Mouse (Mus musculus) urinary bladder, adult 2 months (tissue): ENCODE results near the gene Vwf. TPM values are rescaled to one million over a fixed set of nuclear protein-coding genes. Genes with fewer than 3 reads are reported as not detected.

Source experiments
- DNase-seq: peaks from one replicate; pipeline ENCODE4 v3.0.0; 2022; ENCODE audit warnings: low spot score
- polyA plus RNA-seq: library from polyadenylated mRNA; depleted of rRNA; stranded (reverse); fragments of >200 nt; gene quantifications from 2 replicates; pipeline ENCODE4 v1.2.3, GENCODE M21; 2012; rRNA removed

Vwf gene
- polyA plus RNA-seq, result 37.8 and 57.5 TPM in 2 replicates

DNA sequence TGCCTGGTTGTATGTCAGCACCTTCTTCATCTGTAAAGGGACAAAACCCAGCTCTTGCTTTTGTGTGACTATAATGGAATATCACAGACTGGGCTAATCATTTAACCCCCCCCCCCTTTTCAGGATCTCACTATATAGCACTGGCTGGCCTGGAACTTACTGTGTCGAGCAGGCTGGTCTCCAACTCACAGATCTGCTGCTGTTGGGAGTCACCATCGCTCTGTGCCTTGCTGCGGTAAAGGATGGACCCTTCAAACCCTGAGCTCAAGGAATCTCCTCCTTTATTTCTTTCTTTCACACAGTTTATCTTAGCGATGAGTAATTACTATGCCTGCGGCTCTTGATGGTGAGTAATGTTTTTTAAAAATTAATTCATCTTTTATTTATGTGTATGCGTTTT, at the start of gene Vwf:
Gene Vwf (plus strand): TSS at position 301 of the 400 bp plus-strand sequence.
- no peak for DNase-seq

DNA sequence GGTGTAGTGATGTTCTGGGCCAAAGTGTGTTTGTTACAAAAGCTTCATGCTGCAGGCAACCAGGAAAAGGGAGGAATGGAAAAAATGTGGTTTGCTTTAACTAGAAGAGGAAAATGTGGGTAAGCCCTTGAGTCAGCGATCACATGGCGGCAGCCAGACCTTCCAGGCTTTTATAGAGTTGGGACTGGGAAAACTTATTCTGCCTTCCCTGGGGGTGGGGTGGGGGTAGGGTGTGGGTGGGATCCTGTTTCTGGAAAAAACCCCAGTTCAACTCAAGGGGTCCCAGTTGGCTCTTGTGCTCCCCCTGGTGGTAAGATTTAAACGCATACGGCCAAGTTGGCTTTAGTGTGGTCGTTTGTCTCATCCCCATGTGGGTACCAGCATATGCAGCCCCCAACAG, 48.5 kb upstream of the Vwf start:
- no peak for DNase-seq

DNA sequence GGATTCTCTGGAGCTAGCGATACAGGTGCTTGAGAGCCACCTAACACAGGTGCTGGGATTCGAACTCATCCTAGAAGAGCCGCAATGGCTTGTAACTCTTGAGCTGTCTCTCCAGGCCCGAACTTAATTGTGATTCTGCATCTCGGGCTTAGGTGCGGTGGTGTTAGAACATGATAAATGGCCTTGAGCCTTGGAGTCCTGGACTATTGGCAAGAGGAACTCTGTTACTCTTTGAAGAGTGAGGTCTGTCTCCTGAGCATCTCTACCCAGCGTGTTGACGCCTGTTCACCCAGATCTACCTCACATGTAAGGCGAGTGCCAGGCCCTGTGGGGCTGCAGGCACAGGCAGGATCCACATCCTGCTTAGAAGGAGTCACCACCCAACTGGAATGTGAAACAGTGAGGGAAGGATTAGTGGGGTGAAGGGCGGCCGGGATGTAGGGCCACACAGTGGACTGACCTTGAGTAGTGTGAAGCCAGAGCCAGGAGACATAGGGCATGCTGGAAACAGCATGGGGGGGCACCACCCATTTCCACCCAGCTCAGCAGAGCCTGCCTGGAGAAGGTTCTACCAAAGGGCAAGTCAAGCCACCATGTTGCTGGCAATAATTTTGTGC, 43.3 kb upstream of the Vwf start:
- no peak for DNase-seq

DNA sequence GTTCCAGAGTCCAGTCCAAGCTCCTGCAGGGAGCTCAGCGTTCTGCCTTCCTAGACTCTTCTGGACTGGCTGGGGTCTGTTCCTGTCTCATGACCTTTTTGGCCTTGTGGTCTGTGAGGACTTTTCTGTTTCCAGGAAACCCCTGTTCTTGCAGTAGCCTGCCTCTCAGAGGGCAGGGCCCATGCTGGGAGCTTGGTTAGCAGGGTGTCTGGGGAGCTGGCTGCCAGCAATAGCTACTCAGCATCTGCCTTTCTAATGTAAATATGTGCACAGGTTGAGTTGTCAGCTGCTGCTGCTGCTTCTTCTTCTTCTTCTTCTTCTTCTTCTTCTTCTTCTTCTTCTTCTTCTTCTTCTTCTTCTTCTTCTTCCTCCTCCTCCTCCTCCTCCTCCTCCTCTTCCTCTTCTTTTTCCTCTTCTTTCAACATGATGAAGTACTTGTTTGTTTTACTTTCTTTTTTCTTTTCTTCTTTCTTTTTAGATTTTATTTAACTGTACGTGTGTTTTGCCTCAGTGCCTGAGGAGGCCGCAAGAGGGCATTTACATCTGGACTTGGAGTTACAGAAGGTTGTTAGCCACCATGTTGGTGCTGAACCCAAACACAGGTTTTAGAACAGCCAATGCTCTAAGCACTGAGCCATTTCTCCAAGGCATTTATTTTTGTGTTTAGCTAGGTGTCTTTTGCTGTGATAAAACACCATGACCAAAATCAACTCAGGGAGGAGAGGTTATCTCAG, 41.8 kb upstream of the Vwf start:
- no peak for DNase-seq

DNA sequence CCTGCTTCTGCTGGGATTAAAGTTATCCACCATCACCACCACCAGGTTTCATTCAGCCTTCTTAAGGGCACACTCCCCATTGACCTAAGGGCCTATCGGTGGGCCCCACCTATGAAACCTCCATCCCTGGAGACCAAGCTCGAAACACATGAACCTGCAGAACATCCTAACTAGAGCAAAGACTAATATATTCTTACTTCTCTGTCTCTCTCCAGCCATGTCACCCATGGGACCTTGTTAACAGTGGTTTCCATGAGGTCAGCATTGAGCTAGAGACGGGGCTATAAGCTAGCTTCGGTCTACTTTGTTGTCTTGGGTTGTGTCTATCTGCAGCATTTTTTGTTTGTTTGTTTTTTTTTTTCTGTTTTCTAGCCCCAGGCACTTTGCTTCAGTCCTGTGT, 40.1 kb upstream of the Vwf start:
- DNase-seq, result no peak

DNA sequence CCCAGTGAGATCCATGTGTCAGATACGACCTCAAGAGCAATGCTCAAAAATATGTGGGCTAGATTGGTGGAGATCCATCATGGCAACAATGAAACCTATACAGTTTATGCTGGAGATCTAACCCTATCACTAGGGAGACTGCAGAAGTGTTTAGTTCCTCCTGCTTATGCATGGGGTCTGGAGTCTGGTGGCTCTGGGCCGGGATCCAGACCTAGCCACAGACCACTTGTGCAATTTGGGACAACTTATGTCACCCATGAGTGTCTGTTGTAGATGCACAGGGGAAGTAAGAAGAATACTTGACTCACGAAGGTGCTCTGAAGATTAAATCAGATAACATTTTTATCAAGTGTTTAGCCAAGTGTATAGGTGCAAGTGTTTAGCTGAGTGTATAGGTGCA, 36.8 kb upstream of the Vwf start:
- DNase-seq, result no peak

DNA sequence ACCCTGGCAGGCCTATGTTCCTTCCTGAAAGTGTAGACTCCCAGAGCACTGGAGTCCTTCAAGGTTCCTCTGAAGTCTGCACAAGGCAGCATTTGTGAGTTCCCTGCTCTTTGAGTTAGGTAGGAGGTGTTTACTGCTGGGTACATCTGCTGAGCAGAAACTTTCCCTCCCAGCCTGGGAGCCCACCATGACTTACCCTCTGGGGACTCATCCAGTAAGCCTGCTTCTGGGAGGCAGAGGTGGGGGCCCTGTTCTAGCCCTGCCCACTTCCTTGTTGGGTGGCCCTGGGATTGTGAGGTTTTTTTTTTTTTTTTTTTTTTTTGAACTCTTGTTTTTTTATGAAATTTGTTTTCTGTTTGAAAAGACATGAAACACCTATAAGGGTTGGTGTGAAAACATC, 35.9 kb upstream of the Vwf start:
- DNase-seq, result no peak

DNA sequence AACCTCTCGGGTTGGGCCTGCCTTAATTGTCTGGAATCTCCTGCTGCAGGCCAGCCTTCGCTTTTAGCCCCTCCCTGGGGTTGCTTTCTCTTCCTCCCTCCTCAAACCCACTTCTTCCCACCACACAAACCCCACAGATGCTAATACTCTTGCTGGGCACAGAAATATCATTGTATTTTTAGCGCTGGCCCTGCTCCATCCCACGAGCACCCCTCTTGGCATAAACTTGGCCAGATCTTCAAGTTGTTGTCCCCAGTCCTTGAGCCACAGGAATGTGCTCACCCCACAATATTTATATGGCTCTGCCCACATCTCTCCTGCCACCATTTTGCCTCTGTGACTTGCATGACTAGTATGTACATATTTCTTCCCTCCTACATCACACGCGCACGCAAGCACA, 35.4 kb upstream of the Vwf start:
- DNase-seq, result no peak

DNA sequence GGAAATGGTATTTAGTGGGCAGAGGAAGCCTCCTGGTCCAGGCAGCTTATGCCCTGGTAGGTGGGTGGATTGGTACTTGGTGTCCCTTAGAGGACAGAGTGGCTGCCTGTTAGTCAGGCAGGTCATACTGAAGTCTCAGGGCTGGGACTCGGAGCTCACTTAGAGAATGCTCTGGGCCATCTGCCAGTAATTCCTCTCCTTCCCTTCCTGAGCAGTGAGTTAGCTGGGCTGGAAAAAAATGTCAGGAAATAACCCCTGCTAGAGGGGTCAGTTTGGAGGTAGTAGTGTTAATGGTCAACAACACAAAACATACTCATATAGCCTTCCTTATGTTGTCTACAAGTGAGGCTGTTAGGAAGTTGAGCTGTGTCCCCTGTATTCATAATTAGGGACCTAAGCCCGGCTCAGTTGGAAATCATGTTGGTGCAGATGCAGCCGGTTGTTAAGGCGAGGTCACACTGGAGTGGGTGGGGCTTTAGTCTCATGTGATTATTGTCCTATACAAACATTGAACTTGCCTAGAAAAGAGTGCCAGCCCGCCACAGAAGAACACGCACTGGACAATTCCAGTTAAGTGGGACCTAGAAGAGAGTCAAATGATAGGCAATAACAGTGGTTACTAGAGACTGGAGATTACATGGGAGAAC, 33.5 kb upstream of the Vwf start:
- DNase-seq, result no peak

DNA sequence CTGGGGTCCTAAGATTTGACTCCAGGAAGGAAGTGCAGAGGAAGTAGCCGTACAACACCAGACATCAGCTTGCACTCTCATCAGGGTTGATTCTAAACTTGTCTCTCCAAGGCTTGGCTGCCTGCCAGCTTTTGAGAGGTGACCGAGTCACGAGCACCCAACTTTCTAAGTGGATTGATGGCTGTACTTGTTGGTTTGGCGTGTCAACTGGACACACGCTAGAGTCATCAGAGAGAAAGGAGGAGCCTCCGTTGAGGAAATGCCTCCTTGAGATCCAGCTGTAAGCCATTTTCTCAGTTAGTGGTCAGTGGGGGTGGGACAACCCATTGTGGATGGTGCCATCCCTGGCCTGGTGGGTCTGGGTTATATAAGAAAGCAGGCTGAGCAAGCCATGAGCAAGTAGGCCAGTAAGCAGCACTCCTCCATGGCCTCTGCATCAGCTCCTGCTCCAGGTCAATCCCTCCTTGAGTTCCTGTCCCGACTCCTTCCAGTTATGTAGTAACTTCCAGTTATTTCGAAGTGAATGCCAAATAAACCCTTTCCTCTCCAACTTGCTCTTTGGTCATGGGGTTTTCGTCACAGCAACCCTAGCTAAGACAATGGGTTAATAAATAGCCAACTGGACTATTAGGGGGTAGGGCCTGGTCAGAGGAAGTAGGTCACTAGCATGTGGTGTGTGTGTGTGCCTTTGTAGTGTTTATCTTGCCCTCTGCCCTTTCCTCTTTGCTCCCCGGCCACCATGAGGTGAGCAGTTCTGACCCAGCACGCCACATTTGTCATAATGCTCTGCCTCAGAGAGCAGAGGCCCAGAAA, 30.9 kb upstream of the Vwf start:
- no peak for DNase-seq

DNA sequence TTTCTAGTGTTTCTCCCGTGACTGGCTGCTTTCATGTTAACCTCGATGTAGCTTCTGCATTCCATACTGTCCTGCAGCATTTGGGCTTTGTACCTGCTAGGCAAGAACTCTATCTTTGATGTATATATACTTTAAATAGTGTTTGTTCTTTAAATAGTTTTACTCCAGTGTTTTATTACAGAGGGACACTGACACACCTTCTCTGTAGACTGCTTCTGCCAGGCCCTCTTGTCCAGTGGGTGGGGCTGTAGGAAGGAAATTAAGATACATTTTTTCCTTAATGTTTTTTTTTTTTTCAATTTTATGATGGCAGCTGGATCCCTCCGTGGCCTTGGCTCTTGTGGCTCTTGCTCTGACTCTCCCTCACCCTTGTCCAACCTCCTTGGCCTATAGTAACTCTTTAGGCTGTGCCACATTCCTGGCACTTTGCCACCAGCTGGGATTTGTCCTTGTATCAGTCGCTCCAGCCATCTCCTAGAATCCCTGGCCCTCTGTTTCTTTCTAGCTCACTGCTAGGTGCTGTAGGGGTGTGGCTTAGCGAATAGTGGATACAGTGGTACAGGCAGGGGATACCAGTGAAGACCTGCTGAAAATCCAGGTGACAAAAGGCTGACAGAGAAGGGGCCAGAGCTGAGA, 24.9 kb upstream of the Vwf start:
- DNase-seq, result no peak

DNA sequence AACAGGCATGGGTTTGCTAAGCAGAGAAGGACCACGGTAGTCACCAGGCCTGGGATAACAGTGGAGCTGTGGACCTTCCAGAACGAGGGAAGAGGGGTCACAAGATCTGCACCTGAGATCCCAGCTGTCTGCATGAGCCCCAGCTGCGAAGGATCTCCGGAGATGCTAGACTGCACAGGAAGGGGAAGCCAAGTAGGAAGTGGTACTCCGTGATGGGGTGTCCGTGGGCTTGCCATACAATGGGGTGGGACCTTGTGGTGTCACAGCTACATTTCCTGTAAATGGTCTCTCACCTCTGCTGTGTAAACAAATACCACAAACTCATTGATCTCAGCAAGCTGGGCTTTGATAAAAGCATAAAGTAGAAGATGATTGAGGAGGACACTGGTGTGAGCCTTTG, 22.5 kb upstream of the Vwf start:
- DNase-seq, result no peak

DNA sequence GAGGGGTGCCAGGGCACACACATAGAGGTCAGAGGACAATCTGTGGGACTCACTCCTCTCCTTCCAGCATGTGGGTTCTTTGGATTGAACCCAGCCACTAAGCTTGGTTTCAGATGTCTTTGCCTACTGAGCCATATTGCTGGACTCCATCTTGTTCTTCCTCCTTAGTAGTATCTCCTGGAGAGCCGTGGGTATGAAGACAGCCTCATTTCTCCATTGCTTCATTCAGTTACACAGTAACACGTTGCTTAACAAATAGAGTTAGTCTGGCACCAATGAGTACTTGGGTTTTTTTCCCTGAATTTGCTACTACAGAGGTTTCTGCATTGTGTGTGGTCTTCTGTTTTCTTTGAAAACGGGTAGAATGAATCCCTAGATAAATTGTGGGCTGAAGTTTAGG, 20.5 kb upstream of the Vwf start:
- DNase-seq, result no peak

DNA sequence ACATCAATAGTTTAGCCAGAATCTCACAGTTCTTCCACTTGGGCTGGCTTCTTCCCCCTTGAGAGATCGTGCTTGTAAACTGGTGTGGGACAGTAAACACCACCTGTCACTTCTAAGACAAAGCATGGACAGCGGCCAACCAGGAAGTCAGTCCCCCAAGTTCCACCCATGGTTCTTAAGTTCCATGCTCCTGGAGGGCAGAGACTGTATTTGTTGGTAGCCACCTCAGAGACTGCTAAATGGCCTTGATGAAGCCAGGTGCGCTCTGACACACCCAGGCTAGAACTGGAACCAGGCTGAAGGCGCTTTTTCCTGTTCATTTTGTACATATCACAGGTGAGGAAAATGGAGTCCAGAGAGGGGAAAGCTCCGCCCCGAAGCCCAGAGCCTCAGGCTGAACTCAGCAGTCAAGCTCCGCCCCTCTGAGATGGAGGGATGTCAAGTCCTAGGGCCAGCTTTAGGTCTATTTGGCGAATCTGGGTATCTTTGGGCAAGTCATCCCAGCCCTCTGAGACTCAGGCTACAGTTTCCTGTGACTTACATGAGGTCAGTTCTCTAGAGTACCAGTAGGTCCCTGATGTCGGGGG, 17.9 kb upstream of the Vwf start:
- no peak for DNase-seq

DNA sequence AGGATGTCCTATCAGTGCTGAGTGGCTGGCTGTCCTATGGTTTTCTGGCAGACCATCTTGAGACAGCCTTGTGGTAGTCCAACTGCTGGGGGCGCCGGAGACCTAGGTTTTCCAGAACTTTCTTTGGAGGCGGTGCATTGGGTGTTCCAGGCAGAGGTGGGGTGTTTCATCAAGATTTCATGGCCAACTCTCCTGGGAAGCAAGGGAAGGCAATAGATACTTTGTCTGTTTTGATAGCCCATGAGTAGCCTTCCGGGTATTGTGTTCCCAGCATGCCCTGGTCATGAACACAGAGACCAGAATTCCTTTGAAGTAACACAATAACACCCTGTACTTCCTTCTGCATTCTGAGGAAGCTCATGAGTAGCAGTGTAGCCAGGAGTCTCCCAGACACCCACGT, 17.1 kb upstream of the Vwf start:
- no peak for DNase-seq

DNA sequence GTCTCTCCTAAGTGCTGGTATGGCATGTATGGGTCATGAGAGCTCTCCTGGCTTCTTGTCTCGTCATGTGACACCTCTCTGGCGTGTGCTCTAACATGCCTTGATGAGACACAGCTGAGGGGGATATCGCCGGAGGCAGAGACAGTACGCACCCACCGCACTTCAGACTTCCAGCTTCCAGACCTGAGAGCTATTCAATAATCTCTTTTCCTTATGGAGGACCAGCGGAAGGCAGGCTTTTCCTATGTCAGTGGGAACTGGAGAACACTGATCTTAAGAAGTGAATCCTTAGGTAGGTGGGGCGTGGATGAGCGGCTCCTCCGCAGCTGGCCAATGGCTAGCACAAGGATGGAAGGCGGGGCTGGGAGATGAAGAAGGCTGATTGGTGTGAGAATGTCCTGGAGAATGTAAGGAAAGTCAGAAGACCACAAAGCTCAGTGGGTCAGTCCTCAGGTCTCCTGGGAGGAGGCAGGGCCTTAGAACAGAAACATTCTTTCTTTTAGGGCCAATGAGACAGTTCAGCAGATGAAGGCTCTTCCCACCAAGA, 13.4 kb upstream of the Vwf start:
- no peak for DNase-seq

DNA sequence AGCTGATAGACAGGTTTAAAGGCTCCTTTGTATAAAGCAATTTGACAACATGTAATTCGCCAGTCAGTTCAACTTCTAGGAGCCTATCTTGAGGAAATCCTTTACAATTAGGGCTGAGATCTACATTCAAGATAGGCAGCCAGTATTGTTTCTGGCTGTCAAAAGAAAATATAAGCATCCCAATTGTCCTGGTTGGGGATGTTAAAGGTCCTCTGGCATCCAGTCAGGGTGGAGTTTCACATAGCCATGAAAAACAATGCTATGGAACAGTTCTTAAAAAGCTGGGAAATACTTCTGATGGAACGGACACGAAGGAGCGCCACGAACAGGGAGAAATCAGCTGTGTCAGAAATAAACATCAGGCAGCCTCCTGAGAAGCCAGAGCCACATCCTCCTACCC, 11.6 kb upstream of the Vwf start:
- no peak for DNase-seq

DNA sequence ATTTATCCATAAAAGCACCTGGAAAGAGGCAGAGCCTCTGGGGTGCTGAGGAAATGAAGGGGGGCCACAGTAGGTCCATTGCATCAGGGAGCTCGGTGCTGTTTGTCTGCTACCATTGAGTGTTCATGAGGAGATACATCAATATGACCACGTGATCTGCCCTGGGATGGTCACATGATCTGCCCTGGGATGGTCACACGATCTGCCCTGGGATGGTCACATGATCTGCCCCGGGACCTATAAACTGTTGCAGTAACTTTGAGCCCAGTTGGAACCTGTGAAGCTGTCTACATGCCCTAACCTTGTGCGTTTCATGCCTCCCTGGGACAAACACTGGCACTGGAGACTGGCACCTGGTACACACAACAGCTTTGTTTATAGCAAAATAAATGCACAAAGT, 8.1 kb upstream of the Vwf start:
- DNase-seq, result no peak

DNA sequence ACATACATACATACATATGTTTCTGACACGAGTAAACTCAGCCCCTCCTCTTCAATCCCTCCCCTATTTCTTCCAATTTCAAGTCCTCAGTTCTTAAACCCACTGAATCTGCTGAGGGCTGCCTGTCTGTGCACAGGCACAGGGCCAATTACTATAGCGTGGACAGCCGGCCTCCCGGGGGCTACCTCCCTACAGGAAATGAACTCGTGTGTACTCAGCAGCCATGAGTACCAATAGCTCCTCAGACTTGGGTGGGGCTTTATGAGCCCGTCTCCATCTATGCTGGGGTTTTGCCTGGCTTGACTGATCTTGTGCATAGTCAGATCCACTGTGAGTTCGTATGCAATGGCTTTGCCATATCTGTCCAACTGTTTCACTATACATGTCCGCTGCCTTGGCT, 7.2 kb upstream of the Vwf start:
- no peak for DNase-seq

DNA sequence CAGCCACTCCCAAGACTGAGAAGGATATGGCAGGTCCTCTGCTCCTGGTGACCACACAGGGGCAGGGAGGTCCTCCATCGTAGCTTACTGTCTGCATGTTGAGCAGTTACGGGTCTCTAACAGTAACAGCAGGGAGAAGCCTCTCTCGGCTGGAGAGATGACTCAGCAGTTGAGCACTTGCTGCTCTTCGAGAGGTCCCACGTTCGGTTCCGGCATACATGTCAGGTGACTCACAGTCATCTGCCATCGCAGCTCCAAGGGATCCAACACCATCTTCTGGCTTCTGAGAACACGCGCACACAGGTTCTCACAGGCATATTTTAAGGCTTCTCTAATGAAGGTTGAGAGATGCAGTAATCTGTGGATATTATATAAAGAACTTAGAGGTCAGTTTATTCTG, 6.4 kb upstream of the Vwf start:
- DNase-seq, result no peak

DNA sequence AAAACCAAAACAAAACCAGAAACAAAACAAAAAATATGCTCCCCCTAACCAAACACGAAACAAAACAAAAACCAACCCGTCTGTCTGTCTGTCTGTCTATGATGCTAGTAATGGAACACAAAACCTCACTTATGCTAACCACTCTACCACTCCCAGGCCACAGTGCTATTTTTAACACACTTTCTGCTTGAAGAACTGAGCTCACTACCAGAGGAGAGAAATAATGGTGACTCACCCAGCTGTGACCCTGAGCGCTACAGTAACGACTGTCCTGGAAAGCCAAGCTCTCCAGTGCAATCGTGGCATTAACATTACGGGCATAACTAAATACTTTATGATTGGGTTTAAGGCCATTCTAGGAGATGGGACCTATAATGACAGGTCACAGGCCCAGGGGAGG, 5.7 kb upstream of the Vwf start:
- no peak for DNase-seq
